Mouse (Mus musculus) brain, adult 2 months (tissue): ENCODE measurements around the gene Rflna.
A peak's percentile ranks its signal among the peaks of the same experiment; 100 is the strongest.

ENCODE experiments used
- DNase-seq: peaks from one replicate; pipeline ENCODE4 v3.0.0; 2011; ENCODE audit warnings: low read depth, low spot score

Gene Rflna

GRCm38 (mm10) chr5:125052237-125052602, 49.2 kb downstream of the Rflna start:
- no peak for DNase-seq

- DNase-seq, result peak; percentile 95
Observed at GRCm38 (mm10) chr5:125052603-125053488, 49.8 kb downstream of the Rflna start.

GRCm38 (mm10) chr5:125053661-125054060, 50.6 kb downstream of the Rflna start:
- no peak for DNase-seq

GRCm38 (mm10) chr5:125055901-125056300, 52.9 kb downstream of the Rflna start:
- DNase-seq, result no peak

- DNase-seq, result no peak
Observed at GRCm38 (mm10) chr5:125056331-125056695, 53.3 kb downstream of the Rflna start.

GRCm38 (mm10) chr5:125056696-125057554, 53.9 kb downstream of the Rflna start:
- peak; percentile 49 for DNase-seq

GRCm38 (mm10) chr5:125057555-125058266, 54.7 kb downstream of the Rflna start:
- DNase-seq, result peak; percentile 78

GRCm38 (mm10) chr5:125058267-125058668, 55.2 kb downstream of the Rflna start:
- DNase-seq, result peak; percentile 95
